Mouse (Mus musculus) small intestine, adult 2 months (tissue): ENCODE data around the gene Eno3. TPM values are rescaled to one million over a fixed set of nuclear protein-coding genes. Genes with fewer than 3 reads are reported as not detected.

Source experiments
- H3K27ac ChIP-seq: fragments of 200-500 bp; 2 replicates; pipeline ENCODE4 v1.5.1; 2012; ENCODE audit warnings: low read depth, low read length, control low read depth, inconsistent platforms; ENCODE audit not compliant: insufficient read depth
- H3K27me3 ChIP-seq: fragments of 200-500 bp; 2 replicates; pipeline ENCODE4 v1.6.1; 2012; ENCODE audit warnings: mild to moderate bottlenecking, moderate library complexity, low read length, inconsistent platforms; ENCODE audit not compliant: control insufficient read depth, insufficient read depth
- H3K36me3 ChIP-seq: fragments of 200-500 bp; 2 replicates; pipeline ENCODE4 v1.6.1; 2012; ENCODE audit warnings: mild to moderate bottlenecking, low read length, control low read depth, inconsistent platforms; ENCODE audit not compliant: control insufficient read depth, insufficient read depth
- H3K4me1 ChIP-seq: fragments of 200-500 bp; 2 replicates; pipeline ENCODE4 v1.6.1; 2012; ENCODE audit warnings: low read length, inconsistent platforms, mixed read lengths; ENCODE audit not compliant: control insufficient read depth, insufficient read depth, insufficient read length
- H3K4me3 ChIP-seq: fragments of 200-500 bp; 2 replicates; pipeline ENCODE4 v1.5.1; 2012; ENCODE audit warnings: low read depth, mild to moderate bottlenecking, control low read depth, inconsistent platforms, low read length, moderate library complexity
- CTCF ChIP-seq: fragments of 200-500 bp; IDR thresholded peaks from 2 replicates; pipeline ENCODE4 v1.5.1; 2012; ENCODE audit warnings: low read depth, mild to moderate bottlenecking, control low read depth, inconsistent platforms, low read length, moderate library complexity, mixed read lengths; ENCODE audit not compliant: insufficient replicate concordance, insufficient read length; ENCODE audit errors: extremely low read depth
- POLR2A ChIP-seq: fragments of 200-500 bp; IDR thresholded peaks from 2 replicates; pipeline ENCODE4 v1.6.1; 2012; ENCODE audit warnings: low read depth, mild to moderate bottlenecking, control low read depth, inconsistent platforms, low read length, moderate library complexity
- WGBS: fragments of 180-500 bp; shearing (Covaris S2); methylation state at CpG from one replicate; pipeline ENCODE4 v1.1.7; 2018; 5-methylcytosine and 5-hydroxymethylcytosine counted together
- polyA plus RNA-seq: library from polyadenylated mRNA; depleted of rRNA; stranded (reverse); fragments of >200 nt; gene quantifications from 2 replicates; pipeline ENCODE4 v1.2.3, GENCODE M21; 2012

Eno3 gene
- polyA plus RNA-seq, 1 experiment = 12.7 TPM

DNA sequence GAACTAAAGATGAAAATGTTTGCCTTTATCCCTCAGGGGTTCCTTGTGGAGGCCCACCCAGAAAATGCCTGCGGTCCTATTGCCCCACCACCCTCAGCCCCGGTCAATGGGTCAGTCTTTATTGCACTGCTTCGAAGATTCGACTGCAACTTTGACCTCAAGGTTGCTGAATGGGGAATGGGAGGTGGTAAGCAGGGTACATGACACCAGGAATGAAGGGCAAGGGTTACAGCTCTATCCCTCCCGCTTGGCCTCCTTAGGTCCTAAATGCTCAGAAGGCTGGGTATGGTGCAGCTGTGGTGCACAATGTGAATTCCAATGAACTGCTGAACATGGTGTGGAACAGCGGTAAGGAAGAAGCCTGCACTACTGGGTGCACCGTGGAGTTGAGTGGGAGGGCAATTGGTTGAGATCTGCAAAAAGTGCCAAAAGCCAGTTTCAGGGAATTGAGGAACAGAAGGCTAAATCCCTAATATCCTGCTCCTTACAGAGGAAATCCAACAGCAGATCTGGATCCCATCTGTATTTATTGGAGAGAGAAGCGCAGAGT, 7.7 kb upstream of the Eno3 start:
- H3K27me3 ChIP-seq = no peaks in the 10 kb centered on the region
- H3K27ac ChIP-seq = peak overlapping the region; percentile 80
- TF ChIP-seq CTCF = no peak
- no peak for TF ChIP-seq POLR2A
- peaks cover 23% of the 10 kb centered on the region for H3K4me1 ChIP-seq
- peak overlapping the region; percentile 27 for H3K4me3 ChIP-seq
- H3K36me3 ChIP-seq = peaks cover 61% of the 10 kb centered on the region
- WGBS = 46% methylated on average over 8 of the region's 8 CpGs

DNA sequence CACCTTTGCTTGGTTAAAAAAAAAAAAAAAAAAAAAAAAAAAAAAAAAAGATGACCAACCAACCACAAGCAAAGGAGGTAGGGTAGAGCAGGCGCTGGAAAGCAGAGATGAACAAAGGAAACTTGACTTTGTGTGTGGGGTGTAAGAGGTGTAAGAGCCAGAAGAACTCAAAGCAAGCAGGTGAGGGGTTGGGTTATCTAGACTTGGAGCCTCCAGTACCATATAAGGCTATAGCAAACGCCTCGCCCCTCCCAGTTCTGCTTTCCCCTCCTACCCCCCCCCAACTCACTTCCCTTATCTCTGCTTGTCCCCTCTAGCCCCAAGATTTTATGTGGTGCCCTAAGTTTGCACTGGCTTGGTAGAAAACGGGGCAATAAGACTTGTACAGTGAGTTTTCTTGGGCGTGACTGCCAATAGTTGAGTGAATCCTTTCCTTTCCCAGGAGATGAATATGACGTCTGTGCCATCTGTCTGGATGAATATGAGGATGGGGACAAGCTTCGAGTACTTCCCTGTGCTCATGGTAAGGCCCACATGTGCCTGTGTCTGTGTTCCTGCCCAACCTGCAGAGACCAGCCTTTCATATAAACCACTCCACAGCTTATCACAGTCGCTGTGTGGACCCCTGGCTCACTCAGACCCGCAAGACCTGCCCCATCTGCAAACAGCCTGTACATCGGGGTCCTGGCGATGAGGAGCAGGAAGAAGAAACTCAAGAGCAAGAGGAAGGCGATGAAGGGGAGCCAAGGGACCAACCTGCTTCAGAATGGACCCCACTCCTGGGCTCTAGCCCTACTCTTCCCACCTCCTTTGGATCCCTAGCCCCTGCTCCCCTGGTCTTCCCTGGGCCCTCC, 6.5 kb upstream of the Eno3 start:
- Histone ChIP-seq H3K36me3 (peaks cover 49% of the 10 kb centered on the region), H3K27ac (peak overlapping the region; percentile 80), H3K27me3 (no peaks in the 10 kb centered on the region), H3K4me1 (peaks cover 23% of the 10 kb centered on the region), H3K4me3 (peak overlapping the region; percentile 45)
- TF ChIP-seq CTCF = no peak
- no peak for TF ChIP-seq POLR2A
- WGBS = 35% methylated on average over 12 of the region's 12 CpGs

DNA sequence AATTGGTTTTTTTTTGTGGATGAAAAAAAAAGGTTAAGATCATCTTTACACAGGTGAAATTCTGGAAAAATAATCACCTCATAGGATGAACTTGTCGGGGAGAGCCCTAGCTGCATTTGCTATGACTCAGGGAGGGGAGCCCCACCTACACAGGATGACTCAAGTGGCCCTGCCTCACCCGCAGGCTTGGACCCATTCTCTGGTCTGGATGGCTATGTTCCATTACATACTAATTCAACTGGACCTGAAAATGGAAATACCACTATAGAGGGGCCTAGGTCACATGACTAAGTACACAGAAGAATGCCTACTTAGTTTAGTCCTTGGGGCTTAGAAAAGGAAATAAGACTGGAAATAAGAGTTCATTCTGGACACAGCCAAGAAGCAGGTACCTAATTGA, 5.6 kb upstream of the Eno3 start:
- TF ChIP-seq CTCF (no peak), POLR2A (peak; percentile 27; the same call in 1 of the 2 replicates)
- peaks cover 18% of the 10 kb centered on the region for H3K4me1 ChIP-seq
- H3K27me3 ChIP-seq = no peaks in the 10 kb centered on the region
- H3K36me3 ChIP-seq = peaks cover 46% of the 10 kb centered on the region
- H3K4me3 ChIP-seq = no peak overlapping the region
- H3K27ac ChIP-seq = peak overlapping the region; percentile 80; the same call in 1 of the 2 replicates
- whole genome bisulfite sequencing = 5% methylated on average over 2 of the region's 2 CpGs

DNA sequence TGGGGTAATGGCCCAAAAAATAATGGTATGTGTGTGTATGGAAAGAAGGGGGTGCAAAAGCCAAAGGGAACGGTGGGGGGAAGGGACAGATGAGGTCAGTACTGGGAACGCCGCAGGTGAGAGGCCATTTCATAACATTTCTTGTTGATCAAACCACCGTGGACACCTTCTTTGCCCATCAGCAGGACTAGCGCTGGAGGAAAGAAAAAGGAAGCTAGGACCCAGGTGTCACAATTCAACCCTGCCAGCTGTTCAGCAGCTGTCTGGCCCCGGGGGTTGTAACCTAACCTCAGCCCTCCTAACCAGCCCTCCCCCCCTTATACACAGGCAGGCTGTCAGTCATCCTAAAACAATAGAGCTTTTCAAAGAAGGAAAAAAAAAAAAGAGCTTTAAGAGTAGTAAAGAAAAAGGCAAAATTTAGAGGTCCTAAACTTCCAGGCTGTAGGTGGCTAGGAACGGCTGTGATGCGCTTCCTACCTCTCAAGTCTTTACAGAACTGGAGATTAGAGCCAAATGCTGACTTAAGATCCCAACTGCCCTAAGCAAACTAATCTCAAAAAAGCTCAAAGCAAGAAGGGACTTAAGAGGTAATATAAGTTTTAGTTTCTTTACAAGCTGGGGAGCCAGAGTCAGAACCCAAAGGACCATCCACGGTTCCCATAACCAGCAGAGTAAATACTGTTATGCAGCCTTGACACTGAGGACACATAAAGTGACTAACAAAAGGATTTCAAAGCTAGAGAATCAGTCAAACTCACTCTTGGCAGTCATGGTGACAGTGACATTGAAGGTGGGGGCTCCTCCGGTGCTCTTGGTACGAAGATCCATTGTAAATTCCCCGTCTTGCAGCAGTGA, 4.7 kb upstream of the Eno3 start:
- 9% methylated on average over 12 of the region's 12 CpGs for WGBS
- Histone ChIP-seq H3K27ac (peak overlapping the region; percentile 99), H3K27me3 (no peaks in the 10 kb centered on the region), H3K4me3 (peak overlapping the region; percentile 87), H3K4me1 (peaks cover 26% of the 10 kb centered on the region), H3K36me3 (peaks cover 46% of the 10 kb centered on the region)
- TF ChIP-seq POLR2A (no peak), CTCF (no peak)

DNA sequence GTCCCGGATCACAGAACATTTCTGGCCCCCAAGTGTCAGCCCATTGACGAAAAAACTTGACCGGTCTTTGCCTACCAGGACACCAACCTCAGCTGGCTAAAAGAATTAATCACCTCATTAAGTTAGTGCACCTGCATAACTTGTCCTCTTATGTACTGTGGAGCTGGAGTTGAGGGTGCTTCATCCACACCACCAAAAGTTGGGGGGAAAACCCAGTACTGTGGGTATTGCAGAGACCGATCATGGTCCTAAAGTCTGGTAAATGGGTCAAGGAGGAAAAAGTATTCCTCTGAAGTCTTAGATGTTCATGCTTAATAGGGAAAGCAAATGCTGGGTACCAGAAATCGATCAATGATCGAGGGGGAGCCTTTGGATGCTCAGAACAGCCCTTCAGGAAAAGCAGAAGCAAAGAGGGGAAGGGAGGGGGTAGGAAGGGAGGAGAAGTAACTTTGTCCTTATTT, 4.1 kb upstream of the Eno3 start:
- Histone ChIP-seq H3K36me3 (peaks cover 46% of the 10 kb centered on the region), H3K27ac (peak overlapping the region; percentile 99), H3K4me3 (peak overlapping the region; percentile 87), H3K4me1 (peaks cover 32% of the 10 kb centered on the region), H3K27me3 (no peaks in the 10 kb centered on the region)
- 2% methylated on average over 6 of the region's 6 CpGs for WGBS
- no peak for TF ChIP-seq POLR2A
- TF ChIP-seq CTCF = no peak

DNA sequence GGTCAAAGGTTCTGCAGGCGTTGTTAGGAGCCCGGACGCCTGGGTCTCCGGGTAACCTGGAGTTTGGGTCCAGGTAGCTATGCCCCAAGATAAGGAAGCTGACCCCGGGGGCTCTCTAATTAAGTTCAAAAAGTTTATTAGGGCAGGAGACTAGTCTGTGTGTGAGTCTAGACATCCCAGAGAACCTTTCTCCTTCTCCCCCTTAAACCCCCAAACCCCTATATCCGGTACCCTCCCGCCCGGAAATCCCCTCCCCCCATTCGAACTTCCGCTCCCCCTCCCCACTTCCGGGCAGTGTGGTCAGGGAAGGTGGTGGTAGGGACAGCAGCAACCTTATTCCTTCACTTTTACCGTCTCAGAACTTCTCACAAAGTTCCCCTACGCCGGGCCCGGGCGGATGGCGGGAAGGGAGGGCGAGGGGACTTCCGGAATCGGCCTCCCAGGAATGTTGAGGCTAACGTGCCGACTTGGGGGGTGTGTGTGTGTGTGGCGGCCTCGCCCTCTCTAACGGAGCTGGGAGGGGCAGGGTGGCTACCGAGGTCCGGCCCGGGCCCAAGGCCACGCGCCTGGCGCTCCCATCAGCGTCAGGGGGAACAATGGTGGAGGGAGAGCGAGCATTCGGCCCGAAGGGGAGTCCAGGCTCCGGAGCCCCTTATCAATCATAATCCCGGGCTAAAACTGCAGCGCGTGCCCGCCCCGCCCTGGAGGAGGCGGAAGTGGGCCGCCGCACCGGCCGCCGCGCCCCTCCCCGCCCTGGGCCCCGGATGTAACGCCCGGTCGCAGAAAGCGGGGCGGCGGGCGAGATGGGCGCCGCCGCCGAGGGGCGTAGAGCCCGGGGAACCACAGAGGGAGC, 3.4 kb upstream of the Eno3 start:
- Histone ChIP-seq H3K4me3 (peak overlapping the region; percentile 87), H3K27ac (peak overlapping the region; percentile 99), H3K4me1 (peaks cover 32% of the 10 kb centered on the region), H3K36me3 (peaks cover 46% of the 10 kb centered on the region), H3K27me3 (no peaks in the 10 kb centered on the region)
- under 1% methylated on average over 58 of the region's 63 CpGs for WGBS
- TF ChIP-seq CTCF (no peak), POLR2A (no peak)
